Mouse (Mus musculus): Measurements from ENCODE around the gene Immt.

The Immt gene

GRCm38 (mm10) chr6:71830690-71831580 lies at the start of gene Immt:
Gene Immt (plus strand): TSS chr6:71831331.
- DNase-seq (ENCODE audit: low read depth, low spot score), result peak; percentile 99

- DNase-seq (ENCODE audit: low read depth, low spot score), result peak; percentile 69
These were observed 48.0 kb upstream of the Immt start for GRCm38 (mm10) chr6:71783165-71783564.

GRCm38 (mm10) chr6:71788348-71788747 lies 42.8 kb upstream of the Immt start:
- no peak for DNase-seq (ENCODE audit: low read depth, low spot score)

- no peak for DNase-seq (ENCODE audit: low read depth, low spot score)
These were observed 39.4 kb upstream of the Immt start for GRCm38 (mm10) chr6:71791771-71792170.

GRCm38 (mm10) chr6:71799391-71799790 lies 31.7 kb upstream of the Immt start:
- DNase-seq (ENCODE audit: low read depth, low spot score), result peak; percentile 15

- peak; percentile 56 for DNase-seq (ENCODE audit: low read depth, low spot score)
These were observed 30.0 kb upstream of the Immt start for GRCm38 (mm10) chr6:71801011-71801713.

- peak; percentile 87 for DNase-seq (ENCODE audit: low read depth, low spot score)
These were observed 29.4 kb upstream of the Immt start for GRCm38 (mm10) chr6:71801714-71802094.

GRCm38 (mm10) chr6:71803609-71804008 lies 27.5 kb upstream of the Immt start:
- DNase-seq (ENCODE audit: low read depth, low spot score), result no peak

- DNase-seq (ENCODE audit: low read depth, low spot score), result peak; percentile 97
These were observed 26.9 kb upstream of the Immt start for GRCm38 (mm10) chr6:71804061-71804829.

- no peak for DNase-seq (ENCODE audit: low read depth, low spot score)
These were observed 24.4 kb upstream of the Immt start for GRCm38 (mm10) chr6:71806713-71807112.

GRCm38 (mm10) chr6:71809890-71810289 lies 21.2 kb upstream of the Immt start:
- no peak for DNase-seq (ENCODE audit: low read depth, low spot score)

GRCm38 (mm10) chr6:71812820-71813219 lies 18.3 kb upstream of the Immt start:
- no peak for DNase-seq (ENCODE audit: low read depth, low spot score)

- DNase-seq (ENCODE audit: low read depth, low spot score), result no peak
These were observed 11.3 kb upstream of the Immt start for GRCm38 (mm10) chr6:71819764-71820292.

GRCm38 (mm10) chr6:71823085-71823484 lies 8.0 kb upstream of the Immt start:
- no peak for DNase-seq (ENCODE audit: low read depth, low spot score)

GRCm38 (mm10) chr6:71823488-71823887 lies 7.6 kb upstream of the Immt start:
- peak; percentile 96 for DNase-seq (ENCODE audit: low read depth, low spot score)

GRCm38 (mm10) chr6:71823961-71824360 lies 7.2 kb upstream of the Immt start:
- no peak for DNase-seq (ENCODE audit: low read depth, low spot score)

GRCm38 (mm10) chr6:71826869-71827268 lies 4.3 kb upstream of the Immt start, which contains the start of gene Mrpl35:
Gene Mrpl35 (minus strand): TSS chr6:71826969.
- no peak for DNase-seq (ENCODE audit: low read depth, low spot score)

GRCm38 (mm10) chr6:71829768-71830167 lies 1.4 kb upstream of the Immt start:
- DNase-seq (ENCODE audit: low read depth, low spot score), result no peak

- peak; percentile 99 for DNase-seq (ENCODE audit: low read depth, low spot score)
These were observed 440 bp downstream of the Immt start for GRCm38 (mm10) chr6:71831581-71831960.

- DNase-seq (ENCODE audit: low read depth, low spot score), result no peak
These were observed 5.7 kb downstream of the Immt start for GRCm38 (mm10) chr6:71836811-71837210.

- DNase-seq (ENCODE audit: low read depth, low spot score), result no peak
These were observed 8.7 kb downstream of the Immt start for GRCm38 (mm10) chr6:71839815-71840214.
